Mouse (Mus musculus) neutrophil, adult 65 days (primary cell): Measurements from ENCODE around the gene Phospho1. TPM values are rescaled to one million over a fixed set of nuclear protein-coding genes. Genes with fewer than 3 reads are reported as not detected.

ENCODE experiments used
- total RNA-seq: library from RNA; stranded (reverse); gene quantifications from 2 replicates; pipeline ENCODE4 v1.2.4, GENCODE M21; 2023

Phospho1 gene
- 200 and 210 TPM in 2 replicates for total RNA-seq

GRCm38 (mm10) chr11:95824071-95824876 lies at the start of gene Phospho1:
Phospho1 (plus strand) TSS chr11:95824499.

GRCm38 (mm10) chr11:95837059-95837458 lies 12.8 kb downstream of the Phospho1 start, which contains the start of gene Gngt2:
Gngt2 (plus strand) TSS chr11:95837216.

GRCm38 (mm10) chr11:95842074-95842681 lies 17.9 kb downstream of the Phospho1 start, which contains the start of gene Abi3:
Abi3 (minus strand) TSS chr11:95842476.

Other genes starting within 250 kb of the Phospho1 start
- 0.11 and 0.22 TPM in 2 replicates for gene Ngfr, start 236.8 kb upstream of the Phospho1 start, total RNA-seq
- 7.1 and 19.2 TPM in 2 replicates for gene Phb, start 157.5 kb upstream of the Phospho1 start, total RNA-seq
- 59.2 and 69.1 TPM in 2 replicates for gene Zfp652, start 111.8 kb upstream of the Phospho1 start, total RNA-seq
- 1.8 and 3.9 TPM in 2 replicates for gene B130006D01Rik, start 100.9 kb upstream of the Phospho1 start, total RNA-seq
- gene Gngt2, start 12.7 kb downstream of the Phospho1 start, total RNA-seq: 16.3 and 25.1 TPM in 2 replicates
- 6.3 and 12.1 TPM in 2 replicates for gene Abi3, start 18.0 kb downstream of the Phospho1 start, total RNA-seq
- not detected in 2 replicates for gene B4galnt2, start 90.4 kb downstream of the Phospho1 start, total RNA-seq
- not detected in 2 replicates for gene Igf2bp1, start 181.4 kb downstream of the Phospho1 start, total RNA-seq
- not detected in 2 replicates for gene Gip, start 200.0 kb downstream of the Phospho1 start, total RNA-seq
- 60.6 and 64.6 TPM in 2 replicates for gene Snf8, start 210.4 kb downstream of the Phospho1 start, total RNA-seq
- 33.2 and 47.0 TPM in 2 replicates for gene Ube2z, start 240.9 kb downstream of the Phospho1 start, total RNA-seq